Mouse (Mus musculus) CD4-positive naive resting alpha-beta T cell, adult 76 days (primary cell): ENCODE results near the gene Slc39a13. TPM values are rescaled to one million over a fixed set of nuclear protein-coding genes. Genes with fewer than 3 reads are reported as not detected.

ENCODE experiments used
- total RNA-seq: library from RNA; stranded (reverse); gene quantifications from one replicate; pipeline ENCODE4 v1.2.4, GENCODE M21; 2023

The Slc39a13 gene
- total RNA-seq = 18.3 TPM

GRCm38 (mm10) chr2:91070076-91070800, at the start of gene Slc39a13:
Gene Slc39a13 (minus strand): TSS chr2:91070417.

GRCm38 (mm10) chr2:91117585-91118275, 47.5 kb upstream of the Slc39a13 start, which contains the start of gene Mybpc3:
Gene Mybpc3 (plus strand): TSS chr2:91118144.

GRCm38 (mm10) chr2:91081775-91082695, 11.8 kb upstream of the Slc39a13 start, which contains the start of gene Spi1:
Gene Spi1 (plus strand): TSS chr2:91082390.

DNA sequence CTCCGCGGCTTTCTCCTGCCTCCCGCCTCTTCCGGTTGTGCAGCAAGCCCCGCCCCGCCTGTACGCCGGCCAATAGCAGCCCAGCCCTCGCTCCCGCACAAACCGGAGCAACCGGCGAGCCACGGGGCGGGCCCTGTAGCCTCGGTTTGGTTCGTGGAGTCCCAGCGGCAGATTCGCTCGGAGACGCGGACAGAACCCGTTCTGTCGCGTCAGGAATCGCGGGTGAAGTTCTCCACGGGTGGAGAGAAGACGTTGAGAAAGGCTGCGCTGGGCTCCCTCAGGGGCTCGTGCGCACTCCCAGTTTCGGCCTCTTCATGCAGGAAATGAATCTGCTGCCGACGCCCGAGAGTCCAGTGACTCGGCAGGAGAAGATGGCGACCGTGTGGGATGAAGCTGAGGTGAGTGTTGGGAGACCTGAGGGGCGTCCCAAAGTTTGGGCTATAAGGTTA, 16.3 kb downstream of the Slc39a13 start, which contains the start of gene Psmc3:
Gene Psmc3, plus strand, starts transcription at position 76 of the 449 bp plus-strand sequence.

DNA sequence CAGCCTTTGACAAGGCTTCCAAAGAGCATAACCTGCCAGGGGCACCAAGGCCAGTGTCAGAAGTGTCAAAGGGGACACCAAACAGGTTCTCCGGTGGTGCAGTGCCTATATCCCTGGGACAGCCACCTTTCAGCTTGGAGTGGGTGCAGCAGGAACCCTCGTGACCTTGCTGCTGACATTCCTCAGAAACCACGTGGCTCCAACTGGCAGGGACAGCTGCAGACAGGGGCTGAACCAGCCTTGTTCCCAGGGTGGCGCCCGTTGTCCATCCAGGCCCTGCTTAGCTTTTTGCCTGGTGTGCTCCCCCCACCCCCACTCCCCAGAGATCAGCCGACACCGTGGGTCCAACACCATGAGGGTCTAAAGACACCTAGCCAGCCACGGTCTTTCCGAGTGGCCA, 34.8 kb downstream of the Slc39a13 start, which contains the start of gene Rapsn:
Gene Rapsn, plus strand, starts transcription at position 236 of the 400 bp plus-strand sequence.

Other genes starting within 250 kb of the Slc39a13 start
- 78.9 TPM for gene Mtch2, start 223.3 kb downstream of the Slc39a13 start, total RNA-seq
- 0.59 TPM for gene C1qtnf4, start 184.6 kb downstream of the Slc39a13 start, total RNA-seq
- 23.6 TPM for gene Kbtbd4, start 165.7 kb downstream of the Slc39a13 start, total RNA-seq
- 132 TPM for gene Ndufs3, start 165.6 kb downstream of the Slc39a13 start, total RNA-seq
- 96.3 TPM for gene Celf1, start 130.0 kb downstream of the Slc39a13 start, total RNA-seq
- gene Rapsn, start 34.8 kb downstream of the Slc39a13 start, total RNA-seq = not detected
- gene Psmc3, start 16.4 kb downstream of the Slc39a13 start, total RNA-seq = 115 TPM
- 13.2 TPM for gene Spi1, start 12.0 kb upstream of the Slc39a13 start, total RNA-seq
- not detected for gene Mybpc3, start 47.7 kb upstream of the Slc39a13 start, total RNA-seq
- gene Madd, start 113.4 kb upstream of the Slc39a13 start, total RNA-seq = 249 TPM
- 3.6 TPM for gene Nr1h3, start 132.4 kb upstream of the Slc39a13 start, total RNA-seq
- gene Acp2, start 132.5 kb upstream of the Slc39a13 start, total RNA-seq = 10.6 TPM
- gene Ddb2, start 166.6 kb upstream of the Slc39a13 start, total RNA-seq = 76.0 TPM
- 1.3 TPM for gene Pacsin3, start 185.5 kb upstream of the Slc39a13 start, total RNA-seq
- gene Arfgap2, start 194.6 kb upstream of the Slc39a13 start, total RNA-seq = 153 TPM